Mouse (Mus musculus): ENCODE data around the gene Was. TPM values are rescaled to one million over a fixed set of nuclear protein-coding genes. Genes with fewer than 3 reads are reported as not detected.

Was gene
- 0.27 and 0.44 TPM in 2 replicates for polyA plus RNA-seq (2014; fragmentation: Nextera tagmentation; extraction: Ambion mirVana)

GRCm38 (mm10) chrX:8090346-8090953 lies at the start of gene Was:
Gene Was (minus strand): TSS chrX:8090498.
- DNase-seq (ENCODE audit: low spot score) (no peak), ATAC-seq (ENCODE audit: insufficient number of reproducible peaks, low FRiP score, low TSS enrichment, low read depth) (no peak)
- H3K36me3 ChIP-seq (ENCODE audit: control insufficient read depth, insufficient read depth, low read length): no peaks in the 10 kb centered on the region
- H3K27me3 ChIP-seq (ENCODE audit: control insufficient read depth, insufficient read depth, low read length): no peaks in the 10 kb centered on the region
- no peak within 1 kb of the TSS for H3K4me2 ChIP-seq (ENCODE audit: low read depth, severe bottlenecking)
- H3K9me3 ChIP-seq (ENCODE audit: control insufficient read depth, low read length): no peaks in the 10 kb centered on the region
- no peak within 1 kb of the TSS for H3K4me3 ChIP-seq (ENCODE audit: low read depth, low read length)
- no peak within 1 kb of the TSS for H3K27ac ChIP-seq (replicated peaks; ENCODE audit: low read depth, low read length)
- WGBS: 87% methylated on average over 14 of the region's 14 CpGs
- no peaks in the 10 kb centered on the region for H3K4me1 ChIP-seq (ENCODE audit: control insufficient read depth, insufficient read depth, low read length)
- H3K9ac ChIP-seq (ENCODE audit: low read length): no peak within 1 kb of the TSS

- 0 out of 2 replicates have a peak, but pooled peaks cover 9% of the 10 kb centered on the region for H3K4me1 ChIP-seq (ENCODE audit: control insufficient read depth, insufficient read depth, low read length)
Observed at GRCm38 (mm10) chrX:8139480-8139879, 49.2 kb upstream of the Was start.

GRCm38 (mm10) chrX:8135886-8136285 lies 45.6 kb upstream of the Was start:
- no peaks in the 10 kb centered on the region for H3K36me3 ChIP-seq (ENCODE audit: control insufficient read depth, insufficient read depth, low read length)
- no peaks in the 10 kb centered on the region for H3K4me1 ChIP-seq (ENCODE audit: control insufficient read depth, insufficient read depth, low read length)
- WGBS: 70% methylated on average over 2 of the region's 2 CpGs
- no peak overlapping the region for H3K4me3 ChIP-seq (ENCODE audit: low read depth, low read length)
- ATAC-seq (ENCODE audit: insufficient number of reproducible peaks, low FRiP score, low TSS enrichment, low read depth) (no peak), DNase-seq (ENCODE audit: low spot score) (no peak)
- H3K9ac ChIP-seq (ENCODE audit: low read length): no peak overlapping the region
- no peaks in the 10 kb centered on the region for H3K9me3 ChIP-seq (ENCODE audit: control insufficient read depth, low read length)
- H3K27ac ChIP-seq (replicated peaks; ENCODE audit: low read depth, low read length): no peak overlapping the region
- no peaks in the 10 kb centered on the region for H3K27me3 ChIP-seq (ENCODE audit: control insufficient read depth, insufficient read depth, low read length)
- no peak overlapping the region for H3K4me2 ChIP-seq (ENCODE audit: low read depth, severe bottlenecking)

More at GRCm38 (mm10) chrX:8139480-8139879, 49.2 kb upstream of the Was start:
- no peaks in the 10 kb centered on the region for H3K27me3 ChIP-seq (ENCODE audit: control insufficient read depth, insufficient read depth, low read length)
- 58% methylated on average over 1 of the region's 1 CpGs for WGBS
- H3K4me2 ChIP-seq (ENCODE audit: low read depth, severe bottlenecking): no peak overlapping the region
- H3K9me3 ChIP-seq (ENCODE audit: control insufficient read depth, low read length): no peaks in the 10 kb centered on the region
- H3K4me3 ChIP-seq (ENCODE audit: low read depth, low read length): no peak overlapping the region
- DNase-seq (ENCODE audit: low spot score) (no peak), ATAC-seq (ENCODE audit: insufficient number of reproducible peaks, low FRiP score, low TSS enrichment, low read depth) (no peak)
- H3K27ac ChIP-seq (replicated peaks; ENCODE audit: low read depth, low read length): no peak overlapping the region
- H3K36me3 ChIP-seq (ENCODE audit: control insufficient read depth, insufficient read depth, low read length): peaks cover 4% of the 10 kb centered on the region; the same call in 1 of the 2 replicates
- no peak overlapping the region for H3K9ac ChIP-seq (ENCODE audit: low read length)

- ATAC-seq (ENCODE audit: insufficient number of reproducible peaks, low FRiP score, low TSS enrichment, low read depth) (peak; percentile 87), DNase-seq (ENCODE audit: low spot score) (peak; percentile 83)
- Histone ChIP-seq H3K9ac (ENCODE audit: low read length) (peak within 1 kb of the TSS; percentile 52), H3K4me1 (ENCODE audit: control insufficient read depth, insufficient read depth, low read length) (no peaks in the 10 kb centered on the region), H3K4me2 (ENCODE audit: low read depth, severe bottlenecking) (peak within 1 kb of the TSS; percentile 53), H3K4me3 (ENCODE audit: low read depth, low read length) (peak within 1 kb of the TSS; percentile 49), H3K36me3 (ENCODE audit: control insufficient read depth, insufficient read depth, low read length) (no peaks in the 10 kb centered on the region), H3K9me3 (ENCODE audit: control insufficient read depth, low read length) (no peaks in the 10 kb centered on the region), H3K27me3 (ENCODE audit: control insufficient read depth, insufficient read depth, low read length) (no peaks in the 10 kb centered on the region), H3K27ac (replicated peaks; ENCODE audit: low read depth, low read length) (peak within 1 kb of the TSS; percentile 43; the same call in 1 of the 2 replicates)
- 22% methylated on average over 39 of the region's 40 CpGs for WGBS
Observed at GRCm38 (mm10) chrX:8132017-8132976, 42.0 kb upstream of the Was start, which contains the start of gene Wdr13. Gene Wdr13 (minus strand): TSS chrX:8132892.

- H3K4me1 ChIP-seq (ENCODE audit: control insufficient read depth, insufficient read depth, low read length): no peaks in the 10 kb centered on the region
- no peak overlapping the region for H3K27ac ChIP-seq (replicated peaks; ENCODE audit: low read depth, low read length)
- H3K4me3 ChIP-seq (ENCODE audit: low read depth, low read length): 0 out of 2 replicates have a peak overlapping the region, but pooled peaks have one; percentile 49
- no peak overlapping the region for H3K9ac ChIP-seq (ENCODE audit: low read length)
- no peaks in the 10 kb centered on the region for H3K27me3 ChIP-seq (ENCODE audit: control insufficient read depth, insufficient read depth, low read length)
- 92% methylated on average over 17 of the region's 17 CpGs for WGBS
- peak overlapping the region; percentile 53; the same call in 1 of the 2 replicates for H3K4me2 ChIP-seq (ENCODE audit: low read depth, severe bottlenecking)
- H3K36me3 ChIP-seq (ENCODE audit: control insufficient read depth, insufficient read depth, low read length): no peaks in the 10 kb centered on the region
- ATAC-seq (ENCODE audit: insufficient number of reproducible peaks, low FRiP score, low TSS enrichment, low read depth): 0 out of 2 replicates have a peak, but pooled peaks have one; percentile 6
- no peak for DNase-seq (ENCODE audit: low spot score)
- no peaks in the 10 kb centered on the region for H3K9me3 ChIP-seq (ENCODE audit: control insufficient read depth, low read length)
Observed at GRCm38 (mm10) chrX:8131393-8131792, 41.1 kb upstream of the Was start.

GRCm38 (mm10) chrX:8125235-8125634 lies 34.9 kb upstream of the Was start:
- H3K4me1 ChIP-seq (ENCODE audit: control insufficient read depth, insufficient read depth, low read length): no peaks in the 10 kb centered on the region
- no peak overlapping the region for H3K9ac ChIP-seq (ENCODE audit: low read length)
- 82% methylated on average over 7 of the region's 7 CpGs for WGBS
- H3K36me3 ChIP-seq (ENCODE audit: control insufficient read depth, insufficient read depth, low read length): 0 out of 2 replicates have a peak, but pooled peaks cover 2% of the 10 kb centered on the region
- no peaks in the 10 kb centered on the region for H3K27me3 ChIP-seq (ENCODE audit: control insufficient read depth, insufficient read depth, low read length)
- H3K9me3 ChIP-seq (ENCODE audit: control insufficient read depth, low read length): no peaks in the 10 kb centered on the region
- ATAC-seq (ENCODE audit: insufficient number of reproducible peaks, low FRiP score, low TSS enrichment, low read depth) (no peak), DNase-seq (ENCODE audit: low spot score) (no peak)
- no peak overlapping the region for H3K27ac ChIP-seq (replicated peaks; ENCODE audit: low read depth, low read length)
- no peak overlapping the region for H3K4me3 ChIP-seq (ENCODE audit: low read depth, low read length)
- no peak overlapping the region for H3K4me2 ChIP-seq (ENCODE audit: low read depth, severe bottlenecking)

- Histone ChIP-seq H3K4me2 (ENCODE audit: low read depth, severe bottlenecking) (no peak overlapping the region), H3K36me3 (ENCODE audit: control insufficient read depth, insufficient read depth, low read length) (0 out of 2 replicates have a peak, but pooled peaks cover 2% of the 10 kb centered on the region), H3K4me1 (ENCODE audit: control insufficient read depth, insufficient read depth, low read length) (no peaks in the 10 kb centered on the region), H3K27ac (replicated peaks; ENCODE audit: low read depth, low read length) (no peak overlapping the region), H3K4me3 (ENCODE audit: low read depth, low read length) (no peak overlapping the region), H3K9ac (ENCODE audit: low read length) (no peak overlapping the region), H3K9me3 (ENCODE audit: control insufficient read depth, low read length) (no peaks in the 10 kb centered on the region), H3K27me3 (ENCODE audit: control insufficient read depth, insufficient read depth, low read length) (no peaks in the 10 kb centered on the region)
- no peak for DNase-seq (ENCODE audit: low spot score)
- 86% methylated on average over 6 of the region's 6 CpGs for WGBS
- ATAC-seq (ENCODE audit: insufficient number of reproducible peaks, low FRiP score, low TSS enrichment, low read depth): no peak
Observed at GRCm38 (mm10) chrX:8123821-8124470, 33.6 kb upstream of the Was start.

GRCm38 (mm10) chrX:8117264-8117663 lies 27.0 kb upstream of the Was start:
- H3K4me2 ChIP-seq (ENCODE audit: low read depth, severe bottlenecking): no peak overlapping the region
- DNase-seq (ENCODE audit: low spot score): no peak

More at GRCm38 (mm10) chrX:8117264-8117663, 27.0 kb upstream of the Was start:
- H3K27ac ChIP-seq (replicated peaks; ENCODE audit: low read depth, low read length): no peak overlapping the region
- H3K9ac ChIP-seq (ENCODE audit: low read length): no peak overlapping the region
- H3K36me3 ChIP-seq (ENCODE audit: control insufficient read depth, insufficient read depth, low read length): no peaks in the 10 kb centered on the region
- no peaks in the 10 kb centered on the region for H3K9me3 ChIP-seq (ENCODE audit: control insufficient read depth, low read length)
- H3K4me3 ChIP-seq (ENCODE audit: low read depth, low read length): no peak overlapping the region
- no peaks in the 10 kb centered on the region for H3K4me1 ChIP-seq (ENCODE audit: control insufficient read depth, insufficient read depth, low read length)
- H3K27me3 ChIP-seq (ENCODE audit: control insufficient read depth, insufficient read depth, low read length): no peaks in the 10 kb centered on the region
- no peak for ATAC-seq (ENCODE audit: insufficient number of reproducible peaks, low FRiP score, low TSS enrichment, low read depth)
